Mouse (Mus musculus) gonadal fat pad, adult 2 months (tissue): ENCODE results near the gene Ttc22. TPM values are rescaled to one million over a fixed set of nuclear protein-coding genes. Genes with fewer than 3 reads are reported as not detected.

Source experiments
- DNase-seq: peaks from one replicate; pipeline ENCODE4 v3.0.0-alpha.2; 2012; ENCODE audit warnings: low read depth
- polyA plus RNA-seq: library from polyadenylated mRNA; depleted of rRNA; stranded (reverse); fragments of >200 nt; gene quantifications from 2 replicates; pipeline ENCODE4 v1.2.3, GENCODE M21; 2012; rRNA removed

Gene Ttc22
- polyA plus RNA-seq, 1 experiment, result 0.28 TPM

GRCm38 (mm10) chr4:106663956-106664470, 41.8 kb downstream of the Ttc22 start:
- peak; percentile 62 for DNase-seq

GRCm38 (mm10) chr4:106664697-106665096, 42.5 kb downstream of the Ttc22 start:
- no peak for DNase-seq

- DNase-seq, result no peak
These were observed 43.0 kb downstream of the Ttc22 start for GRCm38 (mm10) chr4:106665269-106665668.

GRCm38 (mm10) chr4:106665673-106666072, 43.4 kb downstream of the Ttc22 start:
- DNase-seq, result no peak

- no peak for DNase-seq
These were observed 44.3 kb downstream of the Ttc22 start for GRCm38 (mm10) chr4:106666546-106666945.

- DNase-seq, result no peak
These were observed 54.5 kb downstream of the Ttc22 start for GRCm38 (mm10) chr4:106676749-106677148.

- peak; percentile 23 for DNase-seq
These were observed 56.3 kb downstream of the Ttc22 start, which contains the start of gene Ttc4 for GRCm38 (mm10) chr4:106678442-106679118. Ttc4 (minus strand) TSS chr4:106678944.

GRCm38 (mm10) chr4:106679152-106679551, 56.9 kb downstream of the Ttc22 start:
- DNase-seq, result no peak

GRCm38 (mm10) chr4:106680955-106681354, 58.7 kb downstream of the Ttc22 start:
- no peak for DNase-seq

GRCm38 (mm10) chr4:106688636-106689296, 66.5 kb downstream of the Ttc22 start:
- no peak for DNase-seq

Other genes with a start within 250 kb of the Ttc22 start
- gene Pcsk9, start 158.1 kb upstream of the Ttc22 start, polyA plus RNA-seq, result 0.58 and 1.0 TPM in 2 replicates
- 2.5 and 3.7 TPM in 2 replicates for gene Bsnd, start 130.1 kb upstream of the Ttc22 start, polyA plus RNA-seq
- gene Dhcr24, start 61.4 kb upstream of the Ttc22 start, polyA plus RNA-seq, result 15.5 and 27.9 TPM in 2 replicates
- 0.53 and 0.70 TPM in 2 replicates for gene Lexm, start 5.2 kb upstream of the Ttc22 start, polyA plus RNA-seq
- gene Pars2, start 28.6 kb downstream of the Ttc22 start, polyA plus RNA-seq, result 10.3 and 11.0 TPM in 2 replicates
- gene Ttc4, start 56.5 kb downstream of the Ttc22 start, polyA plus RNA-seq, result 38.6 and 51.6 TPM in 2 replicates
- gene Mroh7, start 108.5 kb downstream of the Ttc22 start, polyA plus RNA-seq, result 0.69 and 0.95 TPM in 2 replicates
- 0.38 and 0.46 TPM in 2 replicates for gene Fam151a, start 111.5 kb downstream of the Ttc22 start, polyA plus RNA-seq
- gene Acot11, start 182.6 kb downstream of the Ttc22 start, polyA plus RNA-seq, result 4.1 and 4.7 TPM in 2 replicates